32 mouse cellular contexts compared by ENCODE assay signal in genomic region chr2:175172123-175172522, GRCm38 (mm10). TPM values are rescaled to one million over a fixed set of nuclear protein-coding genes. Genes with fewer than 3 reads are reported as not detected.
"Had no signal": no experiment of that assay in that cellular context is flagged by ENCODE, and none has a peak within 500 bp of the region (broad histone marks: within the 10 kb centered on the region; RNA-seq: fewer than 3 reads in every experiment).

No protein-coding gene starts in this region.

- H3K27ac ChIP-seq: limb, embryonic 10.5 days; limb, embryonic 12.5 days; limb, embryonic 13.5 days; limb, embryonic 15.5 days; liver, embryonic 12.5 days; liver, embryonic 13.5 days; liver, embryonic 14.5 days; liver, embryonic 15.5 days; lung, embryonic 15.5 days; macrophage; midbrain, embryonic 10.5 days; midbrain, embryonic 12.5 days; midbrain, embryonic 13.5 days; midbrain, embryonic 15.5 days; neural tube, embryonic 12.5 days had no signal

- H3K9me3 ChIP-seq: limb, embryonic 10.5 days; limb, embryonic 12.5 days; limb, embryonic 15.5 days; liver, embryonic 12.5 days; liver, embryonic 13.5 days; liver, embryonic 15.5 days; lung, embryonic 15.5 days; midbrain, embryonic 10.5 days; midbrain, embryonic 12.5 days; midbrain, embryonic 13.5 days; midbrain, embryonic 15.5 days; neural tube, embryonic 12.5 days had no signal

- H3K36me3 ChIP-seq: limb, embryonic 10.5 days; limb, embryonic 12.5 days; limb, embryonic 13.5 days; limb, embryonic 15.5 days; liver, embryonic 12.5 days; liver, embryonic 13.5 days; liver, embryonic 15.5 days; lung, embryonic 15.5 days; midbrain, embryonic 10.5 days; midbrain, embryonic 12.5 days; midbrain, embryonic 13.5 days; midbrain, embryonic 15.5 days; neural tube, embryonic 12.5 days had no signal

- H3K4me2 ChIP-seq: limb, embryonic 12.5 days; limb, embryonic 13.5 days; limb, embryonic 15.5 days; liver, embryonic 11.5 days; liver, embryonic 12.5 days; liver, embryonic 13.5 days; liver, embryonic 15.5 days; lung, embryonic 14.5 days; lung, embryonic 15.5 days; midbrain, embryonic 11.5 days; midbrain, embryonic 12.5 days; midbrain, embryonic 13.5 days; midbrain, embryonic 15.5 days; neural tube, embryonic 12.5 days had no signal

- ATAC-seq: liver, embryonic 12.5 days; liver, postnatal 0 days; lung, postnatal 0 days; midbrain, embryonic 13.5 days; midbrain, embryonic 15.5 days; midbrain, embryonic 16.5 days had no signal

- H3K27me3 ChIP-seq: limb, embryonic 12.5 days; limb, embryonic 13.5 days; limb, embryonic 15.5 days; liver, embryonic 12.5 days; liver, embryonic 13.5 days; liver, embryonic 15.5 days; lung, embryonic 15.5 days; megakaryocyte, embryonic 14.5 days; midbrain, embryonic 12.5 days; midbrain, embryonic 13.5 days; midbrain, embryonic 15.5 days; neural tube, embryonic 12.5 days had no signal

- H3K4me1 ChIP-seq: limb, embryonic 10.5 days; limb, embryonic 12.5 days; limb, embryonic 13.5 days; limb, embryonic 15.5 days; liver, embryonic 12.5 days; liver, embryonic 13.5 days; liver, embryonic 15.5 days; lung, embryonic 15.5 days; megakaryocyte, embryonic 14.5 days; midbrain, embryonic 10.5 days; midbrain, embryonic 12.5 days; midbrain, embryonic 13.5 days; midbrain, embryonic 15.5 days; neural tube, embryonic 12.5 days had no signal

- DNase-seq: left cerebral cortex, postnatal 4 days; liver; liver, embryonic 13.5 days; liver, postnatal 0 days; lung, adult 18-20 months; lung, adult 2 months; lung, embryonic 14.5 days; lung, postnatal 10 days; lung, postnatal 14 days; lung, postnatal 36 days; lung, postnatal 4 days; midbrain, embryonic 14.5 days had no signal

- H3K9ac ChIP-seq: limb, embryonic 12.5 days; limb, embryonic 13.5 days; limb, embryonic 15.5 days; liver, embryonic 12.5 days; liver, embryonic 13.5 days; liver, embryonic 14.5 days; liver, embryonic 15.5 days; liver, postnatal 0 days; lung, embryonic 14.5 days; lung, embryonic 15.5 days; midbrain, embryonic 12.5 days; midbrain, embryonic 13.5 days; midbrain, embryonic 15.5 days; neural tube, embryonic 12.5 days had no signal

- H3K4me3 ChIP-seq: limb, embryonic 10.5 days; limb, embryonic 12.5 days; limb, embryonic 13.5 days; limb, embryonic 15.5 days; liver, embryonic 12.5 days; liver, embryonic 13.5 days; liver, embryonic 15.5 days; lung, embryonic 15.5 days; megakaryocyte, embryonic 14.5 days; midbrain, embryonic 10.5 days; midbrain, embryonic 12.5 days; midbrain, embryonic 13.5 days; midbrain, embryonic 15.5 days; myocyte; neural tube, embryonic 12.5 days had no signal

RNA-seq across cellular contexts. Expression of gene Gm14443, which starts 3.5 kb away (rescaled TPM):
- polyA plus RNA-seq: liver, embryonic 15.5 days; liver, postnatal 0 days had no signal
